29 mouse cellular contexts compared by ENCODE assay signal in the genomic region with DNA sequence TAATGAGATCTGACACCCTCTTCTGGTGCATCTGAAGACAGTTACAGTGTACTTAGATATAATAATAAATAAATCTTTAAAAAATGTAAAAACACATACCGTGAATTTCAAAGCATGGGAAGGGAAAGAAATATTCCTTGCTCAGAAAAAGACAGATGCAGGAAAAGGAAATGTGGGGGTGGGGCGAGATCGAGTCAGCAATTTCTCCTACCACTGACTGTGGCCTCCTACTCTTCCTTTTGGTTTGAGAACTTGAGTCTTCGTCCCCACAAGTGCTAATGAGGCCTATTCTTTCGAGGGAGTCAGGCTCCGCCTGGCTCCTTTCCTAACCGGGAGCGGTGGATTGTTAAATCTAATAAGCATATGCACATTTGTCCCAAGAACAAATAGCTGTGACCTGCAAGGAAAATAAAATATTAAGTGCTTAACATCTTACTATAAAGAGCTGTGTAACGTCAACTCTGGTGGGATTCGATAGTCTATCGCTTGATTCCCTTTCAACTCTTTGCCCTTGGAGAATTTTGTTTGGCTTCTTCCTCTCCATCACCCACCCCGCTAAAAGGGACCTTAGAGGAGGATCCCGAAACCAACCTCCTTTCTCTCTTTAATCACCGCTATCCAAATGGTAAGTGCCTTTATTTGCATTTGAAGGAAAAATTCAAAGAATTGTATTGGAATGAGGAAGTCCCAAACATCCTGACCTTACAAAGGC. TPM values are rescaled to one million over a fixed set of nuclear protein-coding genes. Genes with fewer than 3 reads are reported as not detected.
A peak's percentile ranks its signal among the peaks of the same experiment; 100 is the strongest.
DNase-seq lines count a peak whose midpoint lies in the region; ATAC-seq lines count a peak whose summit lies in the region.
"Had no signal": no experiment of that assay in that cellular context is flagged by ENCODE, and none has a peak within 500 bp of the region (broad histone marks: within the 10 kb centered on the region; RNA-seq: fewer than 3 reads in every experiment).

No protein-coding gene starts in this region.

- H3K27ac ChIP-seq in kidney, embryonic 14.5 days (ENCODE audit: low read depth, low read length), result no peak overlapping the region
- H3K27ac ChIP-seq: forebrain, embryonic 13.5 days; heart, adult 2 months; heart, embryonic 13.5 days; hindbrain, postnatal 0 days; limb, embryonic 13.5 days; liver, embryonic 12.5 days; midbrain, embryonic 10.5 days; neural tube, embryonic 13.5 days had no signal

- WGBS in kidney, embryonic 14.5 days, result 49% methylated on average over 14 of the region's 14 CpGs

- H3K4me2 ChIP-seq in kidney, embryonic 14.5 days (replicated peaks; ENCODE audit: low read depth, low read length), result no peak overlapping the region
- H3K4me2 ChIP-seq: forebrain, embryonic 13.5 days; heart, embryonic 13.5 days; limb, embryonic 13.5 days; liver, embryonic 12.5 days; neural tube, embryonic 13.5 days had no signal

- no peaks in the 10 kb centered on the region for H3K4me1 ChIP-seq in kidney, embryonic 14.5 days (ENCODE audit: control insufficient read depth, insufficient read depth, low read length)
- H3K4me1 ChIP-seq: heart, embryonic 13.5 days; limb, embryonic 13.5 days had no signal

- ATAC-seq in kidney, embryonic 14.5 days (ENCODE audit: low FRiP score, low TSS enrichment), result no peak
- ATAC-seq: forebrain, embryonic 13.5 days; hindbrain, postnatal 0 days; intestine, postnatal 0 days; liver, embryonic 12.5 days; midbrain, embryonic 16.5 days had no signal

- no peaks in the 10 kb centered on the region for H3K36me3 ChIP-seq in kidney, embryonic 14.5 days (ENCODE audit: control insufficient read depth, insufficient read depth, low read length)
- H3K36me3 ChIP-seq: heart, embryonic 13.5 days; limb, embryonic 13.5 days; liver, embryonic 12.5 days; midbrain, embryonic 10.5 days; neural tube, embryonic 13.5 days had no signal

- H3K9ac ChIP-seq in kidney, embryonic 14.5 days (ENCODE audit: low read depth, low read length), result no peak overlapping the region
- H3K9ac ChIP-seq: forebrain, embryonic 13.5 days; heart, embryonic 13.5 days; limb, embryonic 13.5 days; liver, embryonic 12.5 days; neural tube, embryonic 13.5 days had no signal

- no peaks in the 10 kb centered on the region for H3K9me3 ChIP-seq in kidney, embryonic 14.5 days (ENCODE audit: control insufficient read depth, low read length)
- H3K9me3 ChIP-seq: forebrain, embryonic 13.5 days; heart, embryonic 13.5 days; limb, embryonic 13.5 days; liver, embryonic 12.5 days; midbrain, embryonic 10.5 days; neural tube, embryonic 13.5 days had no signal

- H3K4me3 ChIP-seq in kidney, embryonic 14.5 days (ENCODE audit: low read length), result no peak overlapping the region
- H3K4me3 ChIP-seq: forebrain, embryonic 13.5 days; heart, adult 2 months; heart, embryonic 13.5 days; limb, embryonic 13.5 days; liver, embryonic 12.5 days; midbrain, embryonic 10.5 days; myocyte; neural tube, embryonic 13.5 days had no signal

- no peaks in the 10 kb centered on the region for H3K27me3 ChIP-seq in kidney, embryonic 14.5 days (ENCODE audit: control insufficient read depth, insufficient read depth, low read length)
- H3K27me3 ChIP-seq: CH12.LX; forebrain, embryonic 13.5 days; heart, embryonic 13.5 days; limb, embryonic 13.5 days; liver, embryonic 12.5 days; neural tube, embryonic 13.5 days had no signal

- DNase-seq in kidney, postnatal 10 days, result peak; percentile 25
- DNase-seq in right cerebral cortex, adult 2 months (ENCODE audit: low spot score in 2 of 2), result peak; percentile 46 to 57
- DNase-seq in right cerebral cortex, postnatal 4 days, result no peak
- peak; percentile 100 for DNase-seq in R1 (ENCODE audit: low read depth, low spot score)
- DNase-seq in testis, postnatal 10 days (ENCODE audit: low spot score), result no peak
- no peak for DNase-seq in layer of hippocampus, adult 9-10 months (ENCODE audit: low spot score)
- DNase-seq: adrenal gland, adult 2 months; B cell, adult 2 months; cerebellum, adult 9-10 months; gastrocnemius, postnatal 36 days; heart, adult 2 months; heart, postnatal 14 days; lung, adult 18-20 months; lung, postnatal 10 days; retina, postnatal 1 day; spleen, adult 18-20 months; thymus, postnatal 36 days had no signal

RNA-seq across cellular contexts. Expression of a gene that starts 24.1 kb away (rescaled TPM):
- 27.4 and 28.1 TPM in 2 replicates for polyA plus RNA-seq in kidney, embryonic 14.5 days (2014; fragmentation: Nextera tagmentation; extraction: Ambion mirVana)

Comparison
In these comparisons a context has a peak if more than half of its experiments do, and no peak if none do; other contexts are left out.
1. DNase-seq: peak in kidney, postnatal 10 days (single experiment), right cerebral cortex, adult 2 months (2 of 2) and R1 (single experiment); none in right cerebral cortex, postnatal 4 days (single experiment), testis, postnatal 10 days (single experiment) and layer of hippocampus, adult 9-10 months (single experiment).